Mouse (Mus musculus) adrenal gland, postnatal 14 days (tissue): Measurements from ENCODE around the gene Ermap. TPM values are rescaled to one million over a fixed set of nuclear protein-coding genes. Genes with fewer than 3 reads are reported as not detected.

ENCODE experiments used
- DNase-seq: peaks from one replicate; pipeline ENCODE4 v3.0.0; 2021; ENCODE audit warnings: mixed read lengths
- microRNA-seq, 2 experiments: library from miRNA; unstranded; fragments of <30 nt; microRNA quantifications; one replicate each; pipeline ENCODE4 v1.2.0; 2021
- total RNA-seq: library from RNA; stranded (reverse); gene quantifications from 2 replicates; pipeline ENCODE4 v1.2.3, GENCODE M21; 2021

Ermap gene
- total RNA-seq, 1 experiment from 2014 or later = 8.8 TPM

DNA sequence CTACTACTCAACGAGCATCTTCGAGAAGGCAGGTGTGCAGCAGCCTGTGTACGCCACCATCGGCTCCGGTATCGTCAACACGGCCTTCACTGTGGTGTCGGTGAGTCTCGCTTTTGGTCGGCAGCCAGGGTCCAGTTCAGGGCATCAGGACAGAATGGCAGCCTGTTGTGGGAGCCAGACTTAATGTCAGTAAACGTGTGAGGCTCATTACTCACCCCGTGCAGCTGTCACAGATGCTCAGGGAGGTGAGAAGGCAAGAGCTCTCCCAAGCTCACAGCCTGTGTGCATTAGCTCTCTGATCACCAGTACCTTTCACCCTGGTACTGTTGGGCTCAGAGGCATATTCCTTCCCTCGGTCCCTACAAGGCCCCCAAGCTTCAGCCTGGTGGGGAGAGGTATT is 56.0 kb downstream of the Ermap start:
- DNase-seq = no peak

DNA sequence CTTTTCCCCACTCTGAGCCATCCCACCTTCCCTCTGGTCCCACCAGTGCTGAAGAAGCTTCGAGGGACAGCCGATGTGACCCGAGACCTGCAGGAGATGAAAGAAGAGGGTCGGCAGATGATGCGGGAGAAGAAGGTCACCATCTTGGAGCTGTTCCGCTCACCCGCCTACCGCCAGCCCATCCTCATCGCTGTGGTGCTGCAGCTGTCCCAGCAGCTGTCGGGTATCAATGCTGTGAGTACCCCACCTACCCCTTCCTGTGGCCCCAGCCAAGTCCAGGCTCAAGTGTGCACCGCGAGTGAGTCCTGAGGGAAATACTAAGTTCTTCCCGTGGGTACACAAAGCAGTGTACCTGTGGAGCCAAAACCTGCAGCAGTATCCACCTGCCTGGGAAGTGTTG is 56.5 kb downstream of the Ermap start:
- DNase-seq = no peak

DNA sequence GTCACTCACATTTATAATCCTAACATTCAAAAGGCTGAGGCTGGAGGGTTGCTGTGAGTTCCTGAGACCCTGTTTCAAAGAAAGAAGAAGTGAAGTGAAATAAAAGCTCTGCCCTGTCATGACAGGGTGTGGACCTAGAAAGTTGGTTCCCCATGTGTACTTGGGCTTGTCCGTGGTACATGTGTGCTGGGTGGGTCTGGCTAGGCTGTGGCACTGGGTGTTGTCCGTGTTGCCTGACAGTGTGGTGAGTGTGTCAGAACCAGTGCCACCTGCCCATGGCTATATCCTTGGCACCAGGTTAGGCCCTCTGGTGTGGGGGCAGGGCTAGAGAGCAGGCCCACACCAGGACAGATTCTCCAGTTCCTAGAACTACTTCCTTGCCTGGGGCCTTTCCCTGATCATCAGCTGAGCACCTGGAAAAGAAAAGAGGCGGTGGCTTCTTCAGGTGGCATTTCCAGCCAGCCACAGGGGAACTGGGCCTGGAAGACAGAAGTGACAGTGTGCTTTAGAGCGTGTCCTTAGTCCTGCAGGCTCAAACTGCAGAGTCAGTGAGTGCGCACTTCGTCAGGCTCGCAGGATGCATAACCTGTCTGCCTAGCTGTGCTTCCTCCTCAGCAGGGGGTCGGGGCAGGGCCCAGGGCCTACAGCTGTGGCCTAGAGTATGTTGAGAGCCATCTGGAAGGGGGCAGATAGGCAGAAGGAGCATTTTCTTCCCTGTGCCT is 58.5 kb downstream of the Ermap start:
- DNase-seq = no peak

DNA sequence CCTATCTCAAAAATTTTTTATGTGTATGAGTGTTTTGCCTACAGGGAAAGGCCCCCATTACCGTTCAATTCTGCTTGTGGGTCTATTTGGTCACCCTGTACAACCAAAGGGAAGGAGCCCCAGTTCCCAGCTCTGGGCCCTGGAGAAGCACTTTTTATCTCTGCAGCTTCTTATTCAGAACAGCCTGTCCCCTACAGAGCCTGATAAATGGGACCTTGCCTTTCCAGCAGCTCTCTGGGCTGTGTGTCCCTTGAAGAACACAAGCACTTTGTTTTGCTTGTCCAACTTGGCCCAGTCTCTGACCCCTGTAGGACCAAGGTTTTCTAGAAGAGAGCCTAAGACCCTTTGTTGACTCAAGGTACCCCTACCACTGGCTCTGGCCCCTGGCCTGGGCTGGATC is 60.7 kb downstream of the Ermap start:
- no peak for DNase-seq

DNA sequence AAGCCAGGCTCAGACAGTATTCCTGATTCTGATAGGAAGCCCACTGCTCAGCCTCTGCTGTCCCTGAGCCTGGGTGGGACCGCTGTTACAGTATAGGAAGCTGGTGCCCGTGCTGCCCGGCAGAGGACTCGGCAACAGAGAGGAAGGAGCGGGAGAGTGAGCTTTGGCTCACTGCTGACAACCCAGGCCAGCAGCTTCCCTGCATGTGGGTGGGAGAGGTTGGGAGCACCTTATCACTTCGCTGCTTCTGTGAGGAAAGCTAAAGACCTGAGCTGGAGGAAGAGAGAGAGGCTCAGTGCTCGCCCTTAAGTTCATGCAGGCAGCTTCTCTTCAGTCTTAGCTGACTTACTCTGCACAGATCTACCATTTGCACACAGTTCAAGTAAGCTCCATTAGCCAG is 61.3 kb downstream of the Ermap start:
- no peak for DNase-seq

GRCm38 (mm10) chr4:119127229-119127628 is 62.6 kb downstream of the Ermap start:
- peak; percentile 19 for DNase-seq

DNA sequence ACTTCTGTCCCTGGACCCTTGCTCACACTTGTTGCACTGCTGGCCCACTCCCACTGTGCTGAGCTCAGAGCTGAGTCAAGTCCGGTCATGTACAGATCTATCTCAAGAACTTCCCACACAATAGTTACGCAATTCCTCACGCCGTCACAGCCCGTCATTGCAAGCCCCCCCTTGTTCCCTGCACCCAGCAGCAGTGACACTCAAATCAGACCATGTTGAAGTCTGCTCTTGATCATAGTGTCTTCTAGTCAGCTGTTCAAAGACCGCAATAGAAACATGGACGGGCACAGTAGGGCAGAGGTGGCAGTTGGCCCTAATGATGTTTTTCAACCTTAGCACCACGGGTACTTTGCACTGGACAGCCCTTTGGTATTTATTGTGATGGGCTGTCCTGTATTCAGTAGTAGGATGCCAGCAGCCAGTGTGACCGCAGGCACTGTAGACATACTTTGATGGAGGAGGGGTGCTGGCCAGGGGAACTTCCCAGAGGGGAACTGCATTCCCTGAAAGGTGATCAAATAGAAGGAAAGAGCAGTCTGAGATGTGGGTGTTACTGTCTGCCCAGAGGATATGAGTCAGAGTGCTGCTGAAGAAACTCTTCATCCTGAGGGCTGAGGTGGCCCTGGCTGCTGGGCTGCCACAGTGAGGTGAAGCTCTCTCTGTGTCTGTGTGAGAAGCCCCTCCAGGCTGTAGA is 64.1 kb downstream of the Ermap start:
- DNase-seq = no peak

Small RNA genes within 50 kb of the gene (microRNA-seq; reads per million reads assigned to microRNA genes)
- gene Mir1957a = 0 reads per million in 2 experiments

Other genes with a start within 250 kb of the Ermap start
- 0.33 and 0.60 TPM in 2 replicates for gene Lao1, start 228.4 kb downstream of the Ermap start, total RNA-seq
- gene Slc2a1, start 81.3 kb downstream of the Ermap start, total RNA-seq = 15.9 and 19.6 TPM in 2 replicates
- gene Zfp691, start 15.8 kb downstream of the Ermap start, total RNA-seq = 20.5 and 21.6 TPM in 2 replicates
- 19.0 and 22.5 TPM in 2 replicates for gene Svbp, start 5.3 kb upstream of the Ermap start, total RNA-seq
- gene Tmem269, start 28.2 kb upstream of the Ermap start, total RNA-seq = 0.30 TPM in 1 of 2 replicates, not detected in the other
- gene AU022252, start 42.7 kb upstream of the Ermap start, total RNA-seq = 24.6 and 30.8 TPM in 2 replicates
- 27.5 and 27.9 TPM in 2 replicates for gene P3h1, start 42.9 kb upstream of the Ermap start, total RNA-seq
- gene Cldn19, start 65.4 kb upstream of the Ermap start, total RNA-seq = 0.19 and 0.41 TPM in 2 replicates
- gene Ybx1, start 104.6 kb upstream of the Ermap start, total RNA-seq = 620 and 697 TPM in 2 replicates
- gene Ppih, start 130.5 kb upstream of the Ermap start, total RNA-seq = 19.9 and 23.8 TPM in 2 replicates
- 8.4 and 9.7 TPM in 2 replicates for gene Ccdc30, start 225.5 kb upstream of the Ermap start, total RNA-seq
- 36.5 and 41.5 TPM in 2 replicates for gene Ppcs, start 232.4 kb upstream of the Ermap start, total RNA-seq
- 1.1 and 1.6 TPM in 2 replicates for gene Zmynd12, start 232.8 kb upstream of the Ermap start, total RNA-seq